Mouse (Mus musculus) embryo, embryonic 10 days (tissue): ENCODE results near the gene Hrk.
A peak's percentile ranks its signal among the peaks of the same experiment; 100 is the strongest.

ENCODE experiments used
- DNase-seq: peaks from one replicate; pipeline ENCODE4 v3.0.0-alpha.2; 2015; ENCODE audit warnings: low spot score

Hrk gene

GRCm38 (mm10) chr5:118164581-118164980, at the start of gene Hrk:
Gene Hrk (plus strand): TSS chr5:118164648.
- DNase-seq = no peak

- no peak for DNase-seq
These were observed 46.1 kb upstream of the Hrk start for GRCm38 (mm10) chr5:118118351-118118750.

- no peak for DNase-seq
These were observed 45.5 kb upstream of the Hrk start for GRCm38 (mm10) chr5:118118922-118119321.

- DNase-seq = no peak
These were observed 43.8 kb upstream of the Hrk start for GRCm38 (mm10) chr5:118120670-118121069.

GRCm38 (mm10) chr5:118121928-118122327, 42.5 kb upstream of the Hrk start:
- no peak for DNase-seq

- DNase-seq = no peak
These were observed 41.4 kb upstream of the Hrk start for GRCm38 (mm10) chr5:118123096-118123495.

GRCm38 (mm10) chr5:118126671-118127070, 37.8 kb upstream of the Hrk start:
- no peak for DNase-seq

- DNase-seq = no peak
These were observed 36.2 kb upstream of the Hrk start for GRCm38 (mm10) chr5:118128208-118128607.

GRCm38 (mm10) chr5:118128651-118129050, 35.8 kb upstream of the Hrk start:
- no peak for DNase-seq

GRCm38 (mm10) chr5:118136391-118136790, 28.1 kb upstream of the Hrk start:
- DNase-seq = no peak

GRCm38 (mm10) chr5:118139630-118140029, 24.8 kb upstream of the Hrk start:
- DNase-seq = no peak

GRCm38 (mm10) chr5:118142471-118142870, 22.0 kb upstream of the Hrk start:
- DNase-seq = no peak

GRCm38 (mm10) chr5:118143211-118144026, 21.0 kb upstream of the Hrk start:
- DNase-seq = no peak

- DNase-seq = no peak
These were observed 20.1 kb upstream of the Hrk start for GRCm38 (mm10) chr5:118144327-118144726.

- no peak for DNase-seq
These were observed 19.7 kb upstream of the Hrk start for GRCm38 (mm10) chr5:118144770-118145169.

GRCm38 (mm10) chr5:118145458-118145857, 19.0 kb upstream of the Hrk start:
- DNase-seq = no peak

- no peak for DNase-seq
These were observed 18.3 kb upstream of the Hrk start for GRCm38 (mm10) chr5:118145999-118146679.

GRCm38 (mm10) chr5:118147264-118147663, 17.2 kb upstream of the Hrk start:
- no peak for DNase-seq

- DNase-seq = no peak
These were observed 14.7 kb upstream of the Hrk start for GRCm38 (mm10) chr5:118149711-118150110.

- DNase-seq = peak; percentile 94
These were observed 9.4 kb upstream of the Hrk start, which contains the start of gene Fbxw8 for GRCm38 (mm10) chr5:118154839-118155564. Gene Fbxw8 (minus strand): TSS chr5:118155464.

GRCm38 (mm10) chr5:118155565-118155947, 8.9 kb upstream of the Hrk start:
- DNase-seq = no peak

GRCm38 (mm10) chr5:118156976-118157375, 7.5 kb upstream of the Hrk start:
- DNase-seq = no peak

GRCm38 (mm10) chr5:118160691-118161090, 3.8 kb upstream of the Hrk start:
- DNase-seq = no peak
